Mouse (Mus musculus): ENCODE data around the gene Ifnlr1.

GRCm38 (mm10) chr4:135709072-135709564, 23.0 kb downstream of the Ifnlr1 start:
- TF ChIP-seq CTCF (IDR thresholded peaks at IDR 0.05; ENCODE audit: low read depth): peak; percentile 96
- no peak for TF ChIP-seq EP300 (IDR thresholded peaks at IDR 0.05; ENCODE audit: low read depth)
